Mouse (Mus musculus): ENCODE measurements around the gene Hist2h2bb. TPM values are rescaled to one million over a fixed set of nuclear protein-coding genes. Genes with fewer than 3 reads are reported as not detected.
A peak's percentile ranks its signal among the peaks of the same experiment; 100 is the strongest.

The Hist2h2bb gene
- total and polyA plus RNA-seq, 3 experiments, result 1.2 to 34.7 (median 34.1) TPM

DNA sequence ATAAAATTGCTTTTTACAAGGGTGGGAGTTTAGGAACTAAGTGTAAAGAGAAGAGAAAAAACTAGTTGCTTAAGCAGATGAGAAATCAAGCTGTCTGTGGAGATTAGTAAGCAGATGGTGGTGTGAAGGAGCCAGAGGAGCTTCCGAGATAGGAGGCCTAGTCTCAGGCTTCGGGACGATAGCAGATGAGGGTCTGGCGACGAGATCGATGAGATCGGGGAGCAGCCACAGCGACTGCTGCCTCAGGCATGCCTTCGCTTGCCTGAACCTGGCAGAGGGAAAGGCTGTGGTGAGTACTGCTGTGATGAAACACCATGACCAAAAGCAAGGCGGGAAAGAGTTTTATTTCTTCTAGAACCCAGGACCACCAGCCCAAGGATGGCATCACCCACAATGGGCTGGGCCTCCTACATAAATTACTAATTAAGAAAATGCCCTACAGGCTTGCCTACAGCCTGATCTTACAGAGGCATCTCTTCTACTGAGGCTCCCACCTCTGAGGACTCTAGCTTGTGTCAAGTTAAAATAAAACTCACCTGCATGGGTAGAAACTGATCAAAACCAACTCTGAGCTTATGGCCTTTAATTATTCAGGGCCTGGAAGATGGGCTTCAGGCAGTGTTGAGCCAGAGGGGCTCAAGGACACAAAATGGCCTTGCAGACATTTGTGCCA is 14.7 kb upstream of the Hist2h2bb start:
- intact Hi-C loops (cut with DNase I), result no loop called here
- H3K27me3 ChIP-seq (ENCODE audit: control insufficient read depth, insufficient read depth, low read length), result no peaks in the 10 kb centered on the region
- no peaks in the 10 kb centered on the region for H3K36me3 ChIP-seq (ENCODE audit: control insufficient read depth, insufficient read depth, low read length)
- DNase-seq, result no peak
- WGBS, result 65% methylated on average over 10 of the region's 10 CpGs
- H3K79me2 ChIP-seq (replicated peaks; ENCODE audit: control insufficient read depth, insufficient read depth, low read length), result no peaks in the 10 kb centered on the region
- no peak overlapping the region for H3K27ac ChIP-seq
- H3K4me1 ChIP-seq (ENCODE audit: control insufficient read depth, insufficient read depth, low read length), result peaks cover 2% of the 10 kb centered on the region; the same call in 1 of the 2 replicates
- no peak overlapping the region for H3K4me3 ChIP-seq
- no peak for TF ChIP-seq POLR2A (IDR thresholded peaks at IDR 0.05; ENCODE audit: insufficient read depth, low read depth, low read length)
- TF ChIP-seq EP300 (IDR thresholded peaks at IDR 0.05; ENCODE audit: insufficient read depth, low read depth, low read length), result no peak
- no peak for TF ChIP-seq CTCF (IDR thresholded peaks at IDR 0.05)
- no peak overlapping the region for H3K9ac ChIP-seq (ENCODE audit: low read depth, low read length)

GRCm38 (mm10) chr3:96255926-96256593 is 13.5 kb upstream of the Hist2h2bb start:
- no peak overlapping the region for H3K27ac ChIP-seq
- H3K4me1 ChIP-seq (ENCODE audit: control insufficient read depth, insufficient read depth, low read length), result peaks cover 2% of the 10 kb centered on the region; the same call in 1 of the 2 replicates
- no peak overlapping the region for H3K4me3 ChIP-seq
- no peaks in the 10 kb centered on the region; the same call in 1 of the 2 replicates for H3K36me3 ChIP-seq (ENCODE audit: control insufficient read depth, insufficient read depth, low read length)
- 49% methylated on average over 5 of the region's 5 CpGs for WGBS
- no peak for DNase-seq
- intact Hi-C loops (cut with DNase I), result no loop called here
- H3K79me2 ChIP-seq (replicated peaks; ENCODE audit: control insufficient read depth, insufficient read depth, low read length), result no peaks in the 10 kb centered on the region
- H3K9ac ChIP-seq (ENCODE audit: low read depth, low read length), result no peak overlapping the region
- TF ChIP-seq POLR2A (IDR thresholded peaks at IDR 0.05; ENCODE audit: insufficient read depth, low read depth, low read length) (no peak), EP300 (IDR thresholded peaks at IDR 0.05; ENCODE audit: insufficient read depth, low read depth, low read length) (no peak), CTCF (IDR thresholded peaks at IDR 0.05) (no peak)
- no peaks in the 10 kb centered on the region for H3K27me3 ChIP-seq (ENCODE audit: control insufficient read depth, insufficient read depth, low read length)

GRCm38 (mm10) chr3:96257190-96257589 is 12.4 kb upstream of the Hist2h2bb start:
- H3K4me1 ChIP-seq (ENCODE audit: control insufficient read depth, insufficient read depth, low read length), result peaks cover 7% of the 10 kb centered on the region
- peaks cover 3% of the 10 kb centered on the region; the same call in 1 of the 2 replicates for H3K36me3 ChIP-seq (ENCODE audit: control insufficient read depth, insufficient read depth, low read length)
- H3K27me3 ChIP-seq (ENCODE audit: control insufficient read depth, insufficient read depth, low read length), result no peaks in the 10 kb centered on the region
- H3K27ac ChIP-seq, result no peak overlapping the region
- H3K9ac ChIP-seq (ENCODE audit: low read depth, low read length), result no peak overlapping the region
- intact Hi-C loops (cut with DNase I), result no loop called here
- no peak for DNase-seq
- no peak for TF ChIP-seq CTCF (IDR thresholded peaks at IDR 0.05)
- TF ChIP-seq POLR2A (IDR thresholded peaks at IDR 0.05; ENCODE audit: insufficient read depth, low read depth, low read length), result no peak
- TF ChIP-seq EP300 (IDR thresholded peaks at IDR 0.05; ENCODE audit: insufficient read depth, low read depth, low read length), result no peak
- no peaks in the 10 kb centered on the region for H3K79me2 ChIP-seq (replicated peaks; ENCODE audit: control insufficient read depth, insufficient read depth, low read length)
- no peak overlapping the region for H3K4me3 ChIP-seq
- WGBS, result 82% methylated on average over 3 of the region's 3 CpGs

DNA sequence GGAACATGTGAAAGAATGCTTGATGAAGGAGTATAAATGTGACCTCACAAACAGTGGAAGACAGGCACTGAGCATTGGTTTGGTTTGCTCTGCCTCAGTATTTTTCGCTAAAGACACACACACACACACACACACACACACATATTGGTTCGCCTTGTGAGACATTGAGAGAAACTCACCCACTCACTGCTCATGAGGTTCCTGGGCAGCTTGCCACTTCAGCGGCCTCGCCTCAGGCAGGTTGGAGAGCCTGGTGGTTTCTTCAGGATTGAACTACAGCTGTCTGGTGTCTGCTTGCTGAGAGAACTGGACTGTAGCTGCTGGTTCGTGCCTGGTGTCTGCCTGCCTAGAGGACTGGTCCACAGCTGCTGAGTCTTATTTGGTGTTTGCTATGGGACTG is 9.3 kb upstream of the Hist2h2bb start:
- TF ChIP-seq CTCF (IDR thresholded peaks at IDR 0.05) (no peak), POLR2A (IDR thresholded peaks at IDR 0.05; ENCODE audit: insufficient read depth, low read depth, low read length) (no peak), EP300 (IDR thresholded peaks at IDR 0.05; ENCODE audit: insufficient read depth, low read depth, low read length) (no peak)
- H3K36me3 ChIP-seq (ENCODE audit: control insufficient read depth, insufficient read depth, low read length), result peaks cover 3% of the 10 kb centered on the region; the same call in 1 of the 2 replicates
- H3K4me3 ChIP-seq, result no peak overlapping the region
- H3K9ac ChIP-seq (ENCODE audit: low read depth, low read length), result no peak overlapping the region
- no peaks in the 10 kb centered on the region for H3K79me2 ChIP-seq (replicated peaks; ENCODE audit: control insufficient read depth, insufficient read depth, low read length)
- no peak overlapping the region for H3K27ac ChIP-seq
- WGBS, result 88% methylated on average over 5 of the region's 5 CpGs
- DNase-seq, result no peak
- no peaks in the 10 kb centered on the region for H3K27me3 ChIP-seq (ENCODE audit: control insufficient read depth, insufficient read depth, low read length)
- peaks cover 10% of the 10 kb centered on the region for H3K4me1 ChIP-seq (ENCODE audit: control insufficient read depth, insufficient read depth, low read length)
- intact Hi-C loops (cut with DNase I), result no loop called here

DNA sequence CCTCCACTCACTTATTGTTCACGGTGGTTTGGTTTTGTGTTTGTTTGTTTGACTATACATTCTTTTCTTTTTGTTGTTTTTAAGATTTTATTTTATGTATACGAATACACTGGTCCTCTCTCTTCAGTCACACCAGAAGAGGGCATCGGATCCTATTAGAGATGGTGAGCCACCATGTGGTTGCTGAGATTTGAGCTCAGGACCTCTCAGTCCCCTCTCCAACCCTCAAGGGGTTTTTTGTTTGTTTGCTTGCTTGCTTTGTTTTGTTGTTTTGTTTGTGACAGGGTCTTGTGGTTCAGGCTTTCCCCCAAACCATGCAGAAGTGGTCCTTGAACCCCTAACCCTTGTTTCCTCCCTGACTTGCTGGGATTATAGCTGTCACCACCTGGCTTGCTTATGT is 7.9 kb upstream of the Hist2h2bb start:
- intact Hi-C loops (cut with DNase I), result loop anchor here (2.0 kb wide), 1 partner anchor 19 kb away; no protein-coding TSS in a partner anchor

More for the DNA sequence above, 7.9 kb upstream of the Hist2h2bb start:
- DNase-seq, result no peak
- Histone ChIP-seq H3K4me3 (peak overlapping the region; percentile 80), H3K27ac (peak overlapping the region; percentile 98), H3K9ac (ENCODE audit: low read depth, low read length) (peak overlapping the region; percentile 82), H3K4me1 (ENCODE audit: control insufficient read depth, insufficient read depth, low read length) (peaks cover 8% of the 10 kb centered on the region), H3K36me3 (ENCODE audit: control insufficient read depth, insufficient read depth, low read length) (peaks cover 3% of the 10 kb centered on the region; the same call in 1 of the 2 replicates), H3K79me2 (replicated peaks; ENCODE audit: control insufficient read depth, insufficient read depth, low read length) (no peaks in the 10 kb centered on the region), H3K27me3 (ENCODE audit: control insufficient read depth, insufficient read depth, low read length) (no peaks in the 10 kb centered on the region)
- WGBS, result 54% methylated on average over 3 of the region's 3 CpGs
- TF ChIP-seq EP300 (IDR thresholded peaks at IDR 0.05; ENCODE audit: insufficient read depth, low read depth, low read length) (no peak), CTCF (IDR thresholded peaks at IDR 0.05) (peak; percentile 14; the same call in 1 of the 2 replicates)

Measured in heart, adult 2 months (tissue).